ENCODE assay signal across 12 mouse cellular contexts in genomic region chr4:132025738-132026527, GRCm38 (mm10). TPM values are rescaled to one million over a fixed set of nuclear protein-coding genes. Genes with fewer than 3 reads are reported as not detected.
DNase-seq lines count a peak whose midpoint lies in the region; ATAC-seq and TF ChIP-seq lines count a peak whose summit lies in the region.
"Had no signal": no experiment of that assay in that cellular context is flagged by ENCODE, and none has a peak within 500 bp of the region (broad histone marks: within the 10 kb centered on the region; RNA-seq: fewer than 3 reads in every experiment).

No protein-coding gene starts in this region.

- ATAC-seq in forebrain, embryonic 13.5 days: peak; percentile 87
- 0 out of 2 replicates have a peak, but pooled peaks have one; percentile 63 for ATAC-seq in liver, embryonic 11.5 days (replicated peaks; ENCODE audit: low FRiP score)
- ATAC-seq: intestine, embryonic 16.5 days had no signal

- 0 out of 2 replicates have a peak, but pooled peaks cover 6% of the 10 kb centered on the region for H3K9me3 ChIP-seq in forebrain, embryonic 13.5 days (replicated peaks)
- H3K9me3 ChIP-seq in liver, embryonic 11.5 days (ENCODE audit: control insufficient read depth, low read length): 0 out of 2 replicates have a peak, but pooled peaks cover 4% of the 10 kb centered on the region
- H3K9me3 ChIP-seq: lung, embryonic 15.5 days had no signal

- no peak for DNase-seq in gastrocnemius, adult 2 months
- DNase-seq in gastrocnemius, adult 18-20 months (ENCODE audit: low spot score): no peak
- peak; percentile 38 for DNase-seq in brain, adult 2 months (ENCODE audit: low read depth, low spot score)
- DNase-seq in liver, embryonic 11.5 days (ENCODE audit: low spot score): no peak
- no peak for DNase-seq in urinary bladder, postnatal 36 days (ENCODE audit: low spot score in 2 of 2)
- no peak for DNase-seq in kidney, postnatal 25 days
- no peak for DNase-seq in layer of hippocampus, postnatal 10 days (ENCODE audit: low spot score in 2 of 2)
- DNase-seq: adrenal gland, postnatal 25 days had no signal

- no peak overlapping the region for H3K4me2 ChIP-seq in forebrain, embryonic 13.5 days
- peak overlapping the region; percentile 0; the same call in 1 of the 2 replicates for H3K4me2 ChIP-seq in liver, embryonic 11.5 days
- H3K4me2 ChIP-seq: lung, embryonic 15.5 days had no signal

- intact Hi-C loops in gastrocnemius, adult 2 months (cut with DNase I): no loop called here

- H3K27ac ChIP-seq in gastrocnemius, adult 2 months: peak overlapping the region; percentile 57; the same call in 1 of the 2 replicates
- H3K27ac ChIP-seq in forebrain, embryonic 13.5 days: no peak overlapping the region
- peak overlapping the region; percentile 90 for H3K27ac ChIP-seq in liver, embryonic 11.5 days (ENCODE audit: low read depth, low read length)
- H3K27ac ChIP-seq: lung, embryonic 15.5 days had no signal

- H3K4me1 ChIP-seq in forebrain, embryonic 13.5 days: peaks cover 11% of the 10 kb centered on the region
- peaks cover 39% of the 10 kb centered on the region for H3K4me1 ChIP-seq in liver, embryonic 11.5 days (replicated peaks; ENCODE audit: control insufficient read depth, insufficient read depth, low read length)

- no peak overlapping the region for H3K4me3 ChIP-seq in gastrocnemius, adult 2 months
- no peak overlapping the region for H3K4me3 ChIP-seq in forebrain, embryonic 13.5 days
- no peak overlapping the region for H3K4me3 ChIP-seq in liver, embryonic 11.5 days (ENCODE audit: low read depth, low read length)
- H3K4me3 ChIP-seq: lung, embryonic 15.5 days; myocyte had no signal

- WGBS in forebrain, embryonic 13.5 days: 16% methylated on average over 5 of the region's 5 CpGs
- WGBS in liver, embryonic 11.5 days: 56% methylated on average over 5 of the region's 5 CpGs

- H3K9ac ChIP-seq in forebrain, embryonic 13.5 days: no peak overlapping the region
- H3K9ac ChIP-seq in liver, embryonic 11.5 days (ENCODE audit: low read depth, low read length): 0 out of 2 replicates have a peak overlapping the region, but pooled peaks have one; percentile 34
- H3K9ac ChIP-seq: lung, embryonic 15.5 days had no signal

- H3K27me3 ChIP-seq in forebrain, embryonic 13.5 days: peaks cover 55% of the 10 kb centered on the region
- H3K27me3 ChIP-seq in liver, embryonic 11.5 days (replicated peaks; ENCODE audit: control insufficient read depth, insufficient read depth, low read length): no peaks in the 10 kb centered on the region
- H3K27me3 ChIP-seq: lung, embryonic 15.5 days had no signal

- no peak for TF ChIP-seq CTCF in gastrocnemius, adult 2 months (IDR thresholded peaks at IDR 0.05)

- peaks cover 4% of the 10 kb centered on the region; the same call in 1 of the 2 replicates for H3K36me3 ChIP-seq in forebrain, embryonic 13.5 days (ENCODE audit: poor library complexity, severe bottlenecking)
- H3K36me3 ChIP-seq in liver, embryonic 11.5 days (ENCODE audit: control insufficient read depth, insufficient read depth, low read length): no peaks in the 10 kb centered on the region; the same call in 1 of the 2 replicates
- H3K36me3 ChIP-seq: lung, embryonic 15.5 days had no signal

RNA-seq across cellular contexts. Expression of gene Gm10300, which starts 48.6 kb away (rescaled TPM):
- under 1 TPM in 1 of 2 experiments, not detected in 1; 0.08 TPM for total RNA-seq in gastrocnemius, adult 2 months (2021)
- under 1 TPM in 1 of 2 experiments, not detected in 1; 0.09 TPM for total RNA-seq in gastrocnemius, adult 18-20 months (2021)
- polyA plus RNA-seq in forebrain, embryonic 13.5 days (2015; fragmentation: Nextera tagmentation; extraction: Ambion mirVana): not detected in 2 replicates
- 0.10 and 0.11 TPM in 2 replicates for polyA plus RNA-seq in liver, embryonic 11.5 days (2014; fragmentation: Nextera tagmentation; extraction: Ambion mirVana)
- not detected for total RNA-seq in layer of hippocampus, postnatal 10 days (2021)
- polyA plus RNA-seq: intestine, embryonic 16.5 days had no signal

RNA-seq across cellular contexts. Expression of gene Epb41, which starts 49.2 kb away (rescaled TPM):
- total RNA-seq in gastrocnemius, adult 2 months (2021): 100 to 1,000 TPM; 102 to 113 TPM
- total RNA-seq in gastrocnemius, adult 18-20 months (2021): 100 to 1,000 TPM; 108 to 134 TPM
- polyA plus RNA-seq in forebrain, embryonic 13.5 days (2015; fragmentation: Nextera tagmentation; extraction: Ambion mirVana): 75.0 and 84.1 TPM in 2 replicates
- 108 and 116 TPM in 2 replicates for polyA plus RNA-seq in liver, embryonic 11.5 days (2014; fragmentation: Nextera tagmentation; extraction: Ambion mirVana)
- total RNA-seq in layer of hippocampus, postnatal 10 days (2021): 10 to 100 TPM; 30.2 to 33.7 TPM
